Comparison of ENCODE assay signal across 15 mouse cellular contexts in genomic region chr10:34479942-34480455, GRCm38 (mm10). TPM values are rescaled to one million over a fixed set of nuclear protein-coding genes. Genes with fewer than 3 reads are reported as not detected.
A peak's percentile ranks its signal among the peaks of the same experiment; 100 is the strongest.
DNase-seq lines count a peak whose midpoint lies in the region; ATAC-seq lines count a peak whose summit lies in the region.
"Had no signal": no experiment of that assay in that cellular context is flagged by ENCODE, and none has a peak within 500 bp of the region (broad histone marks: within the 10 kb centered on the region; RNA-seq: fewer than 3 reads in every experiment).

No protein-coding gene starts in this region.

- no peaks in the 10 kb centered on the region for H3K9me3 ChIP-seq in embryonic facial prominence, embryonic 14.5 days (ENCODE audit: control insufficient read depth, low read length)
- no peaks in the 10 kb centered on the region for H3K9me3 ChIP-seq in embryonic facial prominence, embryonic 10.5 days
- H3K9me3 ChIP-seq in kidney, embryonic 14.5 days (ENCODE audit: control insufficient read depth, low read length): no peaks in the 10 kb centered on the region
- H3K9me3 ChIP-seq: embryonic facial prominence, embryonic 13.5 days; limb, embryonic 12.5 days; midbrain, embryonic 13.5 days had no signal

- H3K4me2 ChIP-seq in embryonic facial prominence, embryonic 14.5 days (ENCODE audit: low read depth, low read length): no peak overlapping the region
- H3K4me2 ChIP-seq in kidney, embryonic 14.5 days (replicated peaks; ENCODE audit: low read depth, low read length): no peak overlapping the region
- H3K4me2 ChIP-seq: embryonic facial prominence, embryonic 13.5 days; limb, embryonic 12.5 days; midbrain, embryonic 13.5 days had no signal

- no peaks in the 10 kb centered on the region; the same call in 1 of the 2 replicates for H3K4me1 ChIP-seq in embryonic facial prominence, embryonic 14.5 days (ENCODE audit: control insufficient read depth, insufficient read depth, low read length)
- H3K4me1 ChIP-seq in embryonic facial prominence, embryonic 10.5 days: peaks cover 14% of the 10 kb centered on the region
- H3K4me1 ChIP-seq in kidney, embryonic 14.5 days (ENCODE audit: control insufficient read depth, insufficient read depth, low read length): 0 out of 2 replicates have a peak, but pooled peaks cover 6% of the 10 kb centered on the region
- H3K4me1 ChIP-seq: embryonic facial prominence, embryonic 13.5 days; midbrain, embryonic 13.5 days had no signal

- no peaks in the 10 kb centered on the region for H3K27me3 ChIP-seq in embryonic facial prominence, embryonic 14.5 days (replicated peaks; ENCODE audit: control insufficient read depth, insufficient read depth, low read length)
- H3K27me3 ChIP-seq in embryonic facial prominence, embryonic 10.5 days (replicated peaks; ENCODE audit: low read depth, poor library complexity, severe bottlenecking): no peaks in the 10 kb centered on the region
- no peaks in the 10 kb centered on the region for H3K27me3 ChIP-seq in kidney, embryonic 14.5 days (ENCODE audit: control insufficient read depth, insufficient read depth, low read length)
- H3K27me3 ChIP-seq: embryonic facial prominence, embryonic 13.5 days; limb, embryonic 12.5 days; midbrain, embryonic 13.5 days had no signal

- 67% methylated on average over 4 of the region's 4 CpGs for WGBS in embryonic facial prominence, embryonic 14.5 days
- WGBS in embryonic facial prominence, embryonic 10.5 days: 78% methylated on average over 4 of the region's 4 CpGs
- WGBS in kidney, embryonic 14.5 days: 44% methylated on average over 4 of the region's 4 CpGs

- H3K36me3 ChIP-seq in embryonic facial prominence, embryonic 14.5 days (ENCODE audit: control insufficient read depth, insufficient read depth, low read length): no peaks in the 10 kb centered on the region
- no peaks in the 10 kb centered on the region for H3K36me3 ChIP-seq in embryonic facial prominence, embryonic 10.5 days (replicated peaks)
- H3K36me3 ChIP-seq in kidney, embryonic 14.5 days (ENCODE audit: control insufficient read depth, insufficient read depth, low read length): no peaks in the 10 kb centered on the region
- H3K36me3 ChIP-seq: embryonic facial prominence, embryonic 13.5 days; limb, embryonic 12.5 days; midbrain, embryonic 13.5 days had no signal

- ATAC-seq in embryonic facial prominence, embryonic 14.5 days (ENCODE audit: low read depth): no peak
- peak; percentile 22; the same call in 1 of the 2 replicates for ATAC-seq in kidney, embryonic 14.5 days (ENCODE audit: low FRiP score, low TSS enrichment)
- no peak for ATAC-seq in erythroid progenitor cell, adult 5-6 weeks (replicated peaks; ENCODE audit: low FRiP score, poor library complexity, severe bottlenecking)
- ATAC-seq: forebrain, embryonic 14.5 days; midbrain, embryonic 13.5 days had no signal

- H3K27ac ChIP-seq in embryonic facial prominence, embryonic 14.5 days (replicated peaks; ENCODE audit: low read depth, low read length): no peak overlapping the region
- no peak overlapping the region for H3K27ac ChIP-seq in embryonic facial prominence, embryonic 10.5 days (replicated peaks)
- H3K27ac ChIP-seq in kidney, embryonic 14.5 days (ENCODE audit: low read depth, low read length): peak overlapping the region; percentile 42; the same call in 1 of the 2 replicates
- H3K27ac ChIP-seq: embryonic facial prominence, embryonic 13.5 days; heart, adult 2 months; limb, embryonic 12.5 days; midbrain, embryonic 13.5 days had no signal

- peak; percentile 30 for DNase-seq in embryonic facial prominence, embryonic 14.5 days (ENCODE audit: low spot score)
- DNase-seq in embryonic facial prominence, embryonic 10.5 days (ENCODE audit: low spot score): no peak
- no peak for DNase-seq in kidney, postnatal 25 days
- DNase-seq in fibroblast of lung, adult 2 months (ENCODE audit: low read depth): peak; percentile 58
- peak; percentile 15 for DNase-seq in heart, postnatal 4 days
- DNase-seq in cerebellum, adult 9-11 months: no peak
- DNase-seq: cerebellum, adult 11 months; thymus, postnatal 4 days had no signal

- H3K9ac ChIP-seq in embryonic facial prominence, embryonic 14.5 days (ENCODE audit: low read depth, low read length): no peak overlapping the region
- no peak overlapping the region for H3K9ac ChIP-seq in kidney, embryonic 14.5 days (ENCODE audit: low read depth, low read length)
- H3K9ac ChIP-seq: embryonic facial prominence, embryonic 13.5 days; limb, embryonic 12.5 days; midbrain, embryonic 13.5 days had no signal

- no peak overlapping the region for H3K4me3 ChIP-seq in embryonic facial prominence, embryonic 14.5 days (ENCODE audit: low read depth, low read length)
- H3K4me3 ChIP-seq in embryonic facial prominence, embryonic 10.5 days: no peak overlapping the region
- no peak overlapping the region for H3K4me3 ChIP-seq in kidney, embryonic 14.5 days (ENCODE audit: low read length)
- H3K4me3 ChIP-seq: embryonic facial prominence, embryonic 13.5 days; heart, adult 2 months; limb, embryonic 12.5 days; midbrain, embryonic 13.5 days had no signal

RNA-seq across cellular contexts. Expression of gene Frk, which starts 3.2 kb away (rescaled TPM):
- 12.2 and 12.9 TPM in 2 replicates for polyA plus RNA-seq in embryonic facial prominence, embryonic 14.5 days (2014; fragmentation: Nextera tagmentation; extraction: Ambion mirVana)
- 5.0 and 6.1 TPM in 2 replicates for polyA plus RNA-seq in embryonic facial prominence, embryonic 10.5 days (2016; fragmentation: Nextera tagmentation; extraction: Ambion mirVana)
- polyA plus RNA-seq in kidney, embryonic 14.5 days (2014; fragmentation: Nextera tagmentation; extraction: Ambion mirVana): 18.1 and 27.6 TPM in 2 replicates
- 1 to 10 TPM; 4.2 to 5.6 TPM for total RNA-seq in heart, postnatal 4 days (2021)
- 2.9 TPM in 1 of 2 replicates, not detected in the other for total RNA-seq in erythroid progenitor cell, adult 5-6 weeks (2015; ENCODE audit: low replicate concordance)
- total RNA-seq in erythroid progenitor cell, adult 5-6 weeks (2017; ENCODE audit: low replicate concordance): not detected in 2 replicates

Comparison
In these comparisons a context has a peak if more than half of its experiments do, and no peak if none do; other contexts are left out.
1. DNase-seq: peak in embryonic facial prominence, embryonic 14.5 days (single experiment), fibroblast of lung, adult 2 months (single experiment) and heart, postnatal 4 days (single experiment); none in embryonic facial prominence, embryonic 10.5 days (single experiment), kidney, postnatal 25 days (0 of 2) and cerebellum, adult 9-11 months (single experiment).